8 mouse cellular contexts compared by ENCODE assay signal in genomic region chr8:106704901-106705321, GRCm38 (mm10). TPM values are rescaled to one million over a fixed set of nuclear protein-coding genes. Genes with fewer than 3 reads are reported as not detected.
DNase-seq lines count a peak whose midpoint lies in the region; ATAC-seq and TF ChIP-seq lines count a peak whose summit lies in the region.

No protein-coding gene starts in this region.

- H3K36me3 ChIP-seq in hindbrain, embryonic 16.5 days (ENCODE audit: control insufficient read depth, insufficient read depth, low read length): no peaks in the 10 kb centered on the region; the same call in 1 of the 2 replicates
- H3K36me3 ChIP-seq in limb, embryonic 12.5 days: peaks cover 25% of the 10 kb centered on the region
- peaks cover 7% of the 10 kb centered on the region; the same call in 1 of the 2 replicates for H3K36me3 ChIP-seq in neural tube, embryonic 13.5 days
- no peaks in the 10 kb centered on the region for H3K36me3 ChIP-seq in thymus, adult 2 months (ENCODE audit: control insufficient read depth, insufficient read depth, low read length)

- ATAC-seq in hindbrain, embryonic 16.5 days: peak; percentile 86
- ATAC-seq in limb, embryonic 12.5 days (ENCODE audit: insufficient number of reproducible peaks, insufficient read depth, low FRiP score, low TSS enrichment, low read depth): no peak
- ATAC-seq in neural tube, embryonic 13.5 days (ENCODE audit: low read depth): peak; percentile 67; the same call in 1 of the 2 replicates

- H3K4me3 ChIP-seq in hindbrain, embryonic 16.5 days (ENCODE audit: low read length): no peak overlapping the region
- no peak overlapping the region for H3K4me3 ChIP-seq in limb, embryonic 12.5 days (replicated peaks)
- no peak overlapping the region for H3K4me3 ChIP-seq in neural tube, embryonic 13.5 days
- H3K4me3 ChIP-seq in thymus, adult 2 months (ENCODE audit: control insufficient read depth, insufficient read depth, low read length): no peak overlapping the region

- H3K4me2 ChIP-seq in hindbrain, embryonic 16.5 days (ENCODE audit: low read length): no peak overlapping the region
- H3K4me2 ChIP-seq in limb, embryonic 12.5 days: no peak overlapping the region
- no peak overlapping the region for H3K4me2 ChIP-seq in neural tube, embryonic 13.5 days

- TF ChIP-seq CTCF in thymus, adult 2 months (IDR thresholded peaks at IDR 0.05; ENCODE audit: borderline replicate concordance, control insufficient read depth, extremely low read depth, insufficient read depth, low read length, poor library complexity): no peak

- H3K4me1 ChIP-seq in hindbrain, embryonic 16.5 days (ENCODE audit: control insufficient read depth, insufficient read depth, low read depth, low read length): no peaks in the 10 kb centered on the region
- peaks cover 9% of the 10 kb centered on the region for H3K4me1 ChIP-seq in limb, embryonic 12.5 days (replicated peaks)
- peaks cover 12% of the 10 kb centered on the region; the same call in 1 of the 2 replicates for H3K4me1 ChIP-seq in neural tube, embryonic 13.5 days (replicated peaks)
- no peaks in the 10 kb centered on the region for H3K4me1 ChIP-seq in thymus, adult 2 months (replicated peaks; ENCODE audit: control insufficient read depth, insufficient read depth, low read length)

- intact Hi-C loops in left cerebral cortex, postnatal 25 days (cut with DNase I): no loop called here
- intact Hi-C loops in left cerebral cortex, postnatal 36 days (cut with DNase I): loop anchor here (10.0 kb wide), 1 partner anchor 320 kb away; no protein-coding TSS in a partner anchor

- no peak overlapping the region for H3K9ac ChIP-seq in hindbrain, embryonic 16.5 days (ENCODE audit: low read depth, low read length)
- no peak overlapping the region for H3K9ac ChIP-seq in limb, embryonic 12.5 days (replicated peaks)
- no peak overlapping the region for H3K9ac ChIP-seq in neural tube, embryonic 13.5 days

- peak; percentile 21 to 47 for DNase-seq in left cerebral cortex, postnatal 25 days (ENCODE audit: low spot score in 2 of 2)
- DNase-seq in left cerebral cortex, postnatal 36 days (ENCODE audit: low spot score in 2 of 2): no peak
- peak; percentile 23 to 26 for DNase-seq in gastrocnemius, adult 8-10 months (ENCODE audit: low spot score in 2 of 2)
- DNase-seq in spleen, adult 12 weeks (ENCODE audit: low spot score): no peak
- DNase-seq in thymus, adult 2 months: no peak

- TF ChIP-seq POLR2A in thymus, adult 2 months (IDR thresholded peaks at IDR 0.05; ENCODE audit: control insufficient read depth, extremely low read depth, insufficient read depth, low read length, poor library complexity): no peak

- no peaks in the 10 kb centered on the region for H3K9me3 ChIP-seq in hindbrain, embryonic 16.5 days (ENCODE audit: control insufficient read depth, low read length)
- no peaks in the 10 kb centered on the region for H3K9me3 ChIP-seq in limb, embryonic 12.5 days
- H3K9me3 ChIP-seq in neural tube, embryonic 13.5 days: no peaks in the 10 kb centered on the region

- H3K27me3 ChIP-seq in hindbrain, embryonic 16.5 days (replicated peaks; ENCODE audit: control insufficient read depth, insufficient read depth, low read length): no peaks in the 10 kb centered on the region
- no peaks in the 10 kb centered on the region for H3K27me3 ChIP-seq in limb, embryonic 12.5 days
- no peaks in the 10 kb centered on the region for H3K27me3 ChIP-seq in neural tube, embryonic 13.5 days
- H3K27me3 ChIP-seq in thymus, adult 2 months (ENCODE audit: control insufficient read depth, insufficient read depth, low read length): no peaks in the 10 kb centered on the region

- H3K27ac ChIP-seq in hindbrain, embryonic 16.5 days (ENCODE audit: low read depth, low read length): peak overlapping the region; percentile 19; the same call in 1 of the 2 replicates
- H3K27ac ChIP-seq in limb, embryonic 12.5 days: peak overlapping the region; percentile 82
- peak overlapping the region; percentile 59 for H3K27ac ChIP-seq in neural tube, embryonic 13.5 days (replicated peaks)
- no peak overlapping the region for H3K27ac ChIP-seq in thymus, adult 2 months (ENCODE audit: control insufficient read depth, insufficient read depth, low read length)

- WGBS in hindbrain, embryonic 16.5 days: 49% methylated on average over 9 of the region's 9 CpGs
- 24% methylated on average over 9 of the region's 9 CpGs for WGBS in limb, embryonic 12.5 days
- 64% methylated on average over 9 of the region's 9 CpGs for WGBS in neural tube, embryonic 13.5 days
- 88% methylated on average over 9 of the region's 9 CpGs for WGBS in thymus, adult 2 months

RNA-seq across cellular contexts. Expression of gene Tango6, which starts 22.0 kb away (rescaled TPM):
- total RNA-seq in left cerebral cortex, postnatal 25 days (2021): 1 to 10 TPM; 5.7 to 7.0 TPM
- 1 to 10 TPM; 6.0 to 6.1 TPM for total RNA-seq in left cerebral cortex, postnatal 36 days (2021)
- 10 to 100 TPM; 10.6 to 11.9 (median 11.5) TPM for total RNA-seq in gastrocnemius, adult 8-10 months (2022)
- polyA plus RNA-seq in hindbrain, embryonic 16.5 days (2015; fragmentation: Nextera tagmentation; extraction: Ambion mirVana): 5.5 and 5.9 TPM in 2 replicates
- 12.8 and 13.3 TPM in 2 replicates for polyA plus RNA-seq in limb, embryonic 12.5 days (2016; fragmentation: Nextera tagmentation; extraction: Ambion mirVana)
- polyA plus RNA-seq in neural tube, embryonic 13.5 days (2015; fragmentation: Nextera tagmentation; extraction: Ambion mirVana): 5.8 and 6.0 TPM in 2 replicates
- 6.4 and 6.9 TPM in 2 replicates for polyA plus RNA-seq in thymus, adult 2 months (2012; rRNA removed)

Comparison
In these comparisons a context has a peak if more than half of its experiments do, and no peak if none do; other contexts are left out.
1. DNase-seq: peak in left cerebral cortex, postnatal 25 days (2 of 2) and gastrocnemius, adult 8-10 months (2 of 2); none in left cerebral cortex, postnatal 36 days (0 of 2), spleen, adult 12 weeks (single experiment) and thymus, adult 2 months (single experiment).